Mouse (Mus musculus) erythroblast, embryonic 14.5 days (primary cell): ENCODE data around the gene Sowaha.

Source experiments
- GATA1 ChIP-seq: IDR thresholded peaks from 2 replicates; pipeline ENCODE4 v1.6.1; 2012; ENCODE audit warnings: low read length, inconsistent platforms, mixed read lengths
- TAL1 ChIP-seq: IDR thresholded peaks from 3 replicates; pipeline ENCODE4 v1.6.1; 2012; ENCODE audit warnings: low read length, inconsistent platforms, mixed read lengths

GRCm38 (mm10) chr11:53450070-53450705 lies 29.9 kb downstream of the Sowaha start:
- TF ChIP-seq GATA1 (no peak), TAL1 (no peak)
